Mouse (Mus musculus) bone marrow macrophage, adult 2 months (primary cell): ENCODE measurements around the gene Bicral.

Experiments used
- CTCF ChIP-seq: IDR thresholded peaks from 2 replicates; pipeline ENCODE4 v1.5.1; 2012; ENCODE audit warnings: low read depth, mild to moderate bottlenecking, low read length, moderate library complexity
- POLR2A ChIP-seq: IDR thresholded peaks from 2 replicates; pipeline ENCODE4 v1.6.1; 2012; ENCODE audit warnings: mild to moderate bottlenecking, low read depth, low read length, borderline replicate concordance

GRCm38 (mm10) chr17:46883107-46883506 lies 24.8 kb upstream of the Bicral start:
- TF ChIP-seq POLR2A = no peak
- TF ChIP-seq CTCF = no peak
